Mouse (Mus musculus) forebrain, embryonic 13.5 days (tissue): ENCODE data around the gene Fam25c. TPM values are rescaled to one million over a fixed set of nuclear protein-coding genes. Genes with fewer than 3 reads are reported as not detected.

Experiments
- ATAC-seq: fragments of 200-750 bp; cut with Nextera tagmentation; 2 replicates; pipeline ENCODE4 v1.8.0; 2017
- H3K27ac ChIP-seq: fragments of 300-500 bp; sonication (generic); 2 replicates; pipeline ENCODE4 v1.5.1; 2015; ENCODE audit warnings: inconsistent platforms, mild to moderate bottlenecking, moderate library complexity
- H3K27me3 ChIP-seq: fragments of 300-500 bp; sonication (generic); 2 replicates; pipeline ENCODE4 v1.6.1; 2015; ENCODE audit warnings: mild to moderate bottlenecking, inconsistent platforms
- H3K36me3 ChIP-seq: fragments of 300-500 bp; sonication (generic); 2 replicates; pipeline ENCODE4 v1.6.1; 2015; ENCODE audit warnings: mild to moderate bottlenecking, inconsistent platforms; ENCODE audit not compliant: poor library complexity, severe bottlenecking
- H3K4me1 ChIP-seq: fragments of 300-500 bp; sonication (generic); 2 replicates; pipeline ENCODE4 v1.6.1; 2015; ENCODE audit warnings: inconsistent platforms
- H3K4me2 ChIP-seq: fragments of 300-500 bp; sonication (generic); 2 replicates; pipeline ENCODE4 v1.6.1; 2015; ENCODE audit warnings: inconsistent platforms, mild to moderate bottlenecking, moderate library complexity
- H3K4me3 ChIP-seq: fragments of 300-500 bp; sonication (generic); 2 replicates; pipeline ENCODE4 v1.5.1; 2015; ENCODE audit warnings: mild to moderate bottlenecking, inconsistent platforms
- H3K9ac ChIP-seq: fragments of 300-500 bp; sonication (generic); 2 replicates; pipeline ENCODE4 v1.6.1; 2015; ENCODE audit warnings: mild to moderate bottlenecking, inconsistent platforms
- H3K9me3 ChIP-seq: fragments of 300-500 bp; sonication (generic); replicated peaks from 2 replicates; pipeline ENCODE4 v1.6.1; 2016; ENCODE audit warnings: inconsistent platforms
- WGBS: fragments of 180-500 bp; shearing (Covaris S2); methylation state at CpG from one replicate; pipeline ENCODE4 v1.1.7; 2015; 5-methylcytosine and 5-hydroxymethylcytosine counted together
- polyA plus RNA-seq: library from polyadenylated mRNA; unstranded; fragments of >200 nt; fragmentation: Nextera tagmentation; extraction: Ambion mirVana; gene quantifications from 2 replicates; pipeline ENCODE4 v1.2.1, GENCODE M21; 2015

Fam25c gene
- polyA plus RNA-seq, 1 experiment from 2014 or later = not detected

GRCm38 (mm10) chr14:34362726-34363445, 7.7 kb upstream of the Fam25c start:
- peak overlapping the region; percentile 66; the same call in 1 of the 2 replicates for H3K9ac ChIP-seq
- peaks cover 15% of the 10 kb centered on the region for H3K4me1 ChIP-seq
- 31% methylated on average over 18 of the region's 18 CpGs for WGBS
- H3K9me3 ChIP-seq = no peaks in the 10 kb centered on the region
- peak; percentile 75 for ATAC-seq
- no peaks in the 10 kb centered on the region for H3K36me3 ChIP-seq
- H3K4me3 ChIP-seq = peak overlapping the region; percentile 46
- no peak overlapping the region for H3K27ac ChIP-seq
- peaks cover 5% of the 10 kb centered on the region; the same call in 1 of the 2 replicates for H3K27me3 ChIP-seq
- H3K4me2 ChIP-seq = peak overlapping the region; percentile 86

GRCm38 (mm10) chr14:34362135-34362534, 6.9 kb upstream of the Fam25c start:
- no peaks in the 10 kb centered on the region for H3K9me3 ChIP-seq
- WGBS = 88% methylated on average over 4 of the region's 4 CpGs
- no peak overlapping the region for H3K9ac ChIP-seq
- H3K4me2 ChIP-seq = no peak overlapping the region
- peaks cover 15% of the 10 kb centered on the region for H3K4me1 ChIP-seq
- no peak for ATAC-seq
- H3K4me3 ChIP-seq = no peak overlapping the region
- no peak overlapping the region for H3K27ac ChIP-seq
- peaks cover 5% of the 10 kb centered on the region; the same call in 1 of the 2 replicates for H3K27me3 ChIP-seq
- no peaks in the 10 kb centered on the region for H3K36me3 ChIP-seq

GRCm38 (mm10) chr14:34360251-34360650, 5.0 kb upstream of the Fam25c start:
- Histone ChIP-seq H3K9ac (no peak overlapping the region), H3K36me3 (no peaks in the 10 kb centered on the region), H3K4me1 (peaks cover 15% of the 10 kb centered on the region), H3K27me3 (peaks cover 5% of the 10 kb centered on the region; the same call in 1 of the 2 replicates), H3K4me3 (no peak overlapping the region), H3K27ac (no peak overlapping the region), H3K4me2 (no peak overlapping the region), H3K9me3 (no peaks in the 10 kb centered on the region)
- no peak for ATAC-seq
- WGBS = 40% methylated on average over 6 of the region's 6 CpGs

- no peak for ATAC-seq
- no peak overlapping the region for H3K4me2 ChIP-seq
- peaks cover 15% of the 10 kb centered on the region for H3K4me1 ChIP-seq
- no peaks in the 10 kb centered on the region for H3K9me3 ChIP-seq
- 30% methylated on average over 5 of the region's 5 CpGs for WGBS
- H3K27ac ChIP-seq = no peak overlapping the region
- H3K27me3 ChIP-seq = peaks cover 5% of the 10 kb centered on the region; the same call in 1 of the 2 replicates
- no peaks in the 10 kb centered on the region for H3K36me3 ChIP-seq
- H3K4me3 ChIP-seq = no peak overlapping the region
- no peak overlapping the region for H3K9ac ChIP-seq
Measured at GRCm38 (mm10) chr14:34359676-34360244, 4.5 kb upstream of the Fam25c start.

- Histone ChIP-seq H3K4me2 (no peak overlapping the region), H3K9me3 (no peaks in the 10 kb centered on the region), H3K4me3 (no peak overlapping the region), H3K27ac (no peak overlapping the region), H3K4me1 (no peaks in the 10 kb centered on the region), H3K27me3 (peaks cover 3% of the 10 kb centered on the region; the same call in 1 of the 2 replicates), H3K9ac (no peak overlapping the region), H3K36me3 (no peaks in the 10 kb centered on the region)
- 84% methylated on average over 7 of the region's 7 CpGs for WGBS
- no peak for ATAC-seq
Measured at GRCm38 (mm10) chr14:34357671-34358455, 2.6 kb upstream of the Fam25c start.

GRCm38 (mm10) chr14:34354456-34354855, 777 bp downstream of the Fam25c start:
- no peaks in the 10 kb centered on the region for H3K36me3 ChIP-seq
- no peak overlapping the region for H3K4me2 ChIP-seq
- H3K4me1 ChIP-seq = no peaks in the 10 kb centered on the region
- 81% methylated on average over 4 of the region's 4 CpGs for WGBS
- no peak overlapping the region for H3K27ac ChIP-seq
- H3K9me3 ChIP-seq = no peaks in the 10 kb centered on the region
- no peak overlapping the region for H3K9ac ChIP-seq
- H3K4me3 ChIP-seq = no peak overlapping the region
- ATAC-seq = no peak
- H3K27me3 ChIP-seq = no peaks in the 10 kb centered on the region

- Histone ChIP-seq H3K4me1 (no peaks in the 10 kb centered on the region), H3K27me3 (no peaks in the 10 kb centered on the region), H3K4me3 (no peak overlapping the region), H3K36me3 (no peaks in the 10 kb centered on the region), H3K9me3 (no peaks in the 10 kb centered on the region), H3K27ac (no peak overlapping the region), H3K9ac (no peak overlapping the region), H3K4me2 (no peak overlapping the region)
- WGBS = 89% methylated on average over 3 of the region's 3 CpGs
- no peak for ATAC-seq
Measured at GRCm38 (mm10) chr14:34353326-34353725, 1.9 kb downstream of the Fam25c start.

GRCm38 (mm10) chr14:34352523-34352922, 2.7 kb downstream of the Fam25c start:
- Histone ChIP-seq H3K27ac (no peak overlapping the region), H3K36me3 (no peaks in the 10 kb centered on the region), H3K4me1 (no peaks in the 10 kb centered on the region), H3K9me3 (no peaks in the 10 kb centered on the region), H3K4me2 (no peak overlapping the region), H3K9ac (no peak overlapping the region), H3K27me3 (no peaks in the 10 kb centered on the region), H3K4me3 (no peak overlapping the region)
- 69% methylated on average over 6 of the region's 6 CpGs for WGBS
- ATAC-seq = no peak

GRCm38 (mm10) chr14:34351660-34352059, 3.6 kb downstream of the Fam25c start:
- Histone ChIP-seq H3K9me3 (no peaks in the 10 kb centered on the region), H3K4me2 (no peak overlapping the region), H3K4me1 (no peaks in the 10 kb centered on the region), H3K36me3 (no peaks in the 10 kb centered on the region), H3K4me3 (no peak overlapping the region), H3K27me3 (no peaks in the 10 kb centered on the region), H3K27ac (no peak overlapping the region), H3K9ac (no peak overlapping the region)
- ATAC-seq = no peak
- WGBS = 71% methylated on average over 3 of the region's 3 CpGs

GRCm38 (mm10) chr14:34349007-34349406, 6.2 kb downstream of the Fam25c start:
- no peak overlapping the region for H3K27ac ChIP-seq
- H3K4me3 ChIP-seq = no peak overlapping the region
- no peaks in the 10 kb centered on the region for H3K9me3 ChIP-seq
- ATAC-seq = no peak
- no peak overlapping the region for H3K9ac ChIP-seq
- peaks cover 6% of the 10 kb centered on the region for H3K36me3 ChIP-seq
- no peaks in the 10 kb centered on the region for H3K27me3 ChIP-seq
- no peak overlapping the region for H3K4me2 ChIP-seq
- no peaks in the 10 kb centered on the region for H3K4me1 ChIP-seq
- WGBS = 88% methylated on average over 8 of the region's 8 CpGs

GRCm38 (mm10) chr14:34348301-34348700, 6.9 kb downstream of the Fam25c start:
- no peaks in the 10 kb centered on the region for H3K9me3 ChIP-seq
- 89% methylated on average over 7 of the region's 7 CpGs for WGBS
- no peaks in the 10 kb centered on the region for H3K27me3 ChIP-seq
- no peak overlapping the region for H3K4me2 ChIP-seq
- H3K4me1 ChIP-seq = no peaks in the 10 kb centered on the region
- peaks cover 11% of the 10 kb centered on the region for H3K36me3 ChIP-seq
- ATAC-seq = no peak
- no peak overlapping the region for H3K27ac ChIP-seq
- no peak overlapping the region for H3K9ac ChIP-seq
- H3K4me3 ChIP-seq = no peak overlapping the region

GRCm38 (mm10) chr14:34347084-34347483, 8.1 kb downstream of the Fam25c start:
- Histone ChIP-seq H3K4me1 (no peaks in the 10 kb centered on the region), H3K4me3 (no peak overlapping the region), H3K36me3 (peaks cover 23% of the 10 kb centered on the region), H3K9me3 (no peaks in the 10 kb centered on the region), H3K4me2 (no peak overlapping the region), H3K9ac (no peak overlapping the region), H3K27me3 (no peaks in the 10 kb centered on the region), H3K27ac (no peak overlapping the region)
- ATAC-seq = no peak
- 96% methylated on average over 5 of the region's 5 CpGs for WGBS
